Mouse (Mus musculus) MEL (cell line): ENCODE measurements at regions not wholly inside any gene's neighbourhood (a gene's known extent, or its start where the extent isn't known, plus 50 kb on each side); places are given as distances from the start of the nearest gene placed in this dataset.

ENCODE experiments used
- DNase-seq: peaks from one replicate; pipeline ENCODE4 v3.0.0; 2011; ENCODE audit warnings: low read depth, low spot score
- H3K27ac ChIP-seq: 2 replicates; pipeline ENCODE4 v1.5.1; 2012; ENCODE audit warnings: low read depth, mild to moderate bottlenecking, control low read depth, low read length, moderate library complexity; ENCODE audit not compliant: control insufficient read depth
- H3K27me3 ChIP-seq, 2 experiments: fragments of 150-350 bp in 1 of 2; sonication (generic) in 1 of 2; 2 replicates each; pipeline ENCODE4 v1.6.1; 2012; ENCODE audit warnings: low read length in 2 of 2, mild to moderate bottlenecking in 2 of 2, improper control_type of control experiment in 1 of 2, moderate library complexity in 1 of 2; ENCODE audit not compliant: insufficient read depth in 2 of 2, control insufficient read depth in 1 of 2
- H3K36me3 ChIP-seq, 2 experiments: 2 replicates each; pipeline ENCODE4 v1.6.1; 2012 to 2014; ENCODE audit warnings: low read length in 2 of 2, improper control_type of control experiment in 1 of 2, inconsistent platforms in 1 of 2, mild to moderate bottlenecking in 1 of 2; ENCODE audit not compliant: insufficient read depth in 2 of 2, control insufficient read depth in 1 of 2
- H3K4me1 ChIP-seq, 2 experiments: fragments of 150-350 bp in 1 of 2; sonication (generic) in 1 of 2; 2 replicates each; pipeline ENCODE4 v1.6.1; 2012; ENCODE audit warnings: low read length in 2 of 2, improper control_type of control experiment in 1 of 2, mild to moderate bottlenecking in 1 of 2; ENCODE audit not compliant: insufficient read depth in 2 of 2, control insufficient read depth in 1 of 2
- H3K4me3 ChIP-seq, 2 experiments: fragments of 150-350 bp in 1 of 2; sonication (generic) in 1 of 2; 2 replicates each; pipeline ENCODE4 v1.5.1; 2012; ENCODE audit warnings: low read depth in 2 of 2, low read length in 2 of 2, mild to moderate bottlenecking in 2 of 2, moderate library complexity in 2 of 2, control low read depth in 1 of 2, improper control_type of control experiment in 1 of 2; ENCODE audit not compliant: control insufficient read depth in 1 of 2, insufficient read depth in 1 of 2
- H3K79me2 ChIP-seq: 2 replicates; pipeline ENCODE4 v1.6.1; 2012; ENCODE audit warnings: mild to moderate bottlenecking, low read length, moderate library complexity; ENCODE audit not compliant: control insufficient read depth, poor library complexity, insufficient read depth
- H3K9ac ChIP-seq: 2 replicates; pipeline ENCODE4 v1.6.1; 2012; ENCODE audit warnings: low read depth, mild to moderate bottlenecking, control low read depth, low read length, moderate library complexity; ENCODE audit not compliant: control insufficient read depth, poor library complexity, severe bottlenecking
- H3K9me3 ChIP-seq: fragments of 150-350 bp; sonication (generic); replicated peaks from 2 replicates; pipeline ENCODE4 v1.6.1; 2012; ENCODE audit warnings: mild to moderate bottlenecking, low read length, improper control_type of control experiment, moderate library complexity; ENCODE audit not compliant: insufficient read depth
- BHLHE40 ChIP-seq: IDR thresholded peaks from 2 replicates; pipeline ENCODE4 v1.6.1; 2012; ENCODE audit warnings: low read depth, mild to moderate bottlenecking, inconsistent platforms, low read length, improper control_type of control experiment, borderline replicate concordance
- CHD1 ChIP-seq: IDR thresholded peaks from 2 replicates; pipeline ENCODE4 v1.6.1; 2012; ENCODE audit warnings: low read depth, mild to moderate bottlenecking, inconsistent platforms, low read length, improper control_type of control experiment
- CHD2 ChIP-seq: IDR thresholded peaks from 2 replicates; pipeline ENCODE4 v1.6.1; 2011; ENCODE audit warnings: low read length, improper control_type of control experiment
- CTCF ChIP-seq, 3 experiments: IDR thresholded peaks in 2 of 3; conservative IDR thresholded peaks in 1 of 3; 2 replicates each; pipeline ENCODE4 v1.5.1; 2011 to 2012; ENCODE audit warnings: low read length in 3 of 3, low read depth in 2 of 3, mild to moderate bottlenecking in 2 of 3, improper control_type of control experiment in 1 of 3, inconsistent platforms in 1 of 3, mixed read lengths in 1 of 3, moderate library complexity in 1 of 3; ENCODE audit not compliant: control insufficient read depth in 1 of 3, insufficient read depth in 1 of 3, poor library complexity in 1 of 3, severe bottlenecking in 1 of 3
- E2F4 ChIP-seq: IDR thresholded peaks from 2 replicates; pipeline ENCODE4 v1.6.1; 2011; ENCODE audit warnings: low read depth, low read length, improper control_type of control experiment, borderline replicate concordance
- EP300 ChIP-seq, 2 experiments: IDR thresholded peaks; 2 replicates each; pipeline ENCODE4 v1.6.1; 2011; ENCODE audit warnings: improper control_type of control experiment in 2 of 2, low read length in 2 of 2, low read depth in 1 of 2, mild to moderate bottlenecking in 1 of 2
- GATA1 ChIP-seq: IDR thresholded peaks from 2 replicates; pipeline ENCODE4 v1.6.1; 2011; ENCODE audit warnings: low read depth, low read length, improper control_type of control experiment
- JUND ChIP-seq: IDR thresholded peaks from 2 replicates; pipeline ENCODE4 v1.6.1; 2011; ENCODE audit warnings: low read depth, mild to moderate bottlenecking, improper control_type of control experiment, low read length
- KAT2A ChIP-seq: conservative IDR thresholded peaks from 2 replicates; pipeline ENCODE4 v1.6.1; 2012; ENCODE audit warnings: low read depth, low read length, improper control_type of control experiment, inconsistent platforms
- MAX ChIP-seq: IDR thresholded peaks from 2 replicates; pipeline ENCODE4 v1.6.1; 2011; ENCODE audit warnings: low read length, improper control_type of control experiment
- MAZ ChIP-seq: IDR thresholded peaks from 2 replicates; pipeline ENCODE4 v1.6.1; 2012; ENCODE audit warnings: low read depth, mild to moderate bottlenecking, inconsistent platforms, low read length, improper control_type of control experiment
- MEF2A ChIP-seq: IDR thresholded peaks from 2 replicates; pipeline ENCODE4 v1.6.1; 2014; ENCODE audit warnings: low read depth, mild to moderate bottlenecking, inconsistent platforms, low read length, improper control_type of control experiment; ENCODE audit not compliant: poor library complexity, insufficient replicate concordance, severe bottlenecking; ENCODE audit errors: extremely low read depth
- MXI1 ChIP-seq: IDR thresholded peaks from 2 replicates; pipeline ENCODE4 v1.6.1; 2011; ENCODE audit warnings: mild to moderate bottlenecking, low read depth, low read length, improper control_type of control experiment
- MYB ChIP-seq: IDR thresholded peaks from 2 replicates; pipeline ENCODE4 v1.6.1; 2011; ENCODE audit warnings: mild to moderate bottlenecking, low read depth, low read length, improper control_type of control experiment
- MYC ChIP-seq: IDR thresholded peaks from 2 replicates; pipeline ENCODE4 v1.6.1; 2011; ENCODE audit warnings: low read depth, mild to moderate bottlenecking, low read length, improper control_type of control experiment, moderate library complexity
- NELFE ChIP-seq: IDR thresholded peaks from 2 replicates; pipeline ENCODE4 v1.6.1; 2011; ENCODE audit warnings: low read depth, low read length, improper control_type of control experiment
- NRF1 ChIP-seq: IDR thresholded peaks from 2 replicates; pipeline ENCODE4 v1.6.1; 2014; ENCODE audit warnings: low read depth, mild to moderate bottlenecking, inconsistent platforms, low read length, improper control_type of control experiment, moderate library complexity; ENCODE audit not compliant: poor library complexity, insufficient read depth, severe bottlenecking
- POLR2AphosphoS2 ChIP-seq: IDR thresholded peaks from 2 replicates; pipeline ENCODE4 v1.6.1; 2011; ENCODE audit warnings: low read length, improper control_type of control experiment
- POLR2AphosphoS5 ChIP-seq: IDR thresholded peaks from 2 replicates; pipeline ENCODE4 v1.6.1; 2012; ENCODE audit warnings: low read depth, borderline replicate concordance, mild to moderate bottlenecking, inconsistent platforms, low read length, moderate library complexity, mixed read lengths
- RAD21 ChIP-seq: IDR thresholded peaks from 2 replicates; pipeline ENCODE4 v1.6.1; 2011; ENCODE audit warnings: mild to moderate bottlenecking, low read depth, low read length, improper control_type of control experiment
- RCOR1 ChIP-seq: IDR thresholded peaks from 2 replicates; pipeline ENCODE4 v1.6.1; 2012; ENCODE audit warnings: low read depth, mild to moderate bottlenecking, inconsistent platforms, low read length, improper control_type of control experiment
- SIN3A ChIP-seq: IDR thresholded peaks from 2 replicates; pipeline ENCODE4 v1.6.1; 2012; ENCODE audit warnings: low read length, improper control_type of control experiment, inconsistent platforms
- TAL1 ChIP-seq: IDR thresholded peaks from 2 replicates; pipeline ENCODE4 v1.6.1; 2012; ENCODE audit warnings: mild to moderate bottlenecking, inconsistent platforms, low read length, moderate library complexity, mixed read lengths
- TBP ChIP-seq: IDR thresholded peaks from 2 replicates; pipeline ENCODE4 v1.8.0; 2011; ENCODE audit warnings: low read depth, low read length, improper control_type of control experiment
- TCF12 ChIP-seq: IDR thresholded peaks from 2 replicates; pipeline ENCODE4 v1.6.1; 2014; ENCODE audit warnings: low read depth, mild to moderate bottlenecking, inconsistent platforms, low read length, improper control_type of control experiment, moderate library complexity
- UBTF ChIP-seq: IDR thresholded peaks from 2 replicates; pipeline ENCODE4 v1.6.1; 2012; ENCODE audit warnings: low read depth, mild to moderate bottlenecking, inconsistent platforms, low read length, improper control_type of control experiment, moderate library complexity, borderline replicate concordance; ENCODE audit not compliant: insufficient read depth
- USF1 ChIP-seq: IDR thresholded peaks from 2 replicates; pipeline ENCODE4 v1.6.1; 2014; ENCODE audit warnings: low read depth, mild to moderate bottlenecking, inconsistent platforms, low read length, improper control_type of control experiment, moderate library complexity
- USF2 ChIP-seq, 2 experiments: IDR thresholded peaks; 2 replicates each; pipeline ENCODE4 v1.6.1; 2011 to 2012; ENCODE audit warnings: improper control_type of control experiment in 2 of 2, low read length in 2 of 2, borderline replicate concordance in 1 of 2, inconsistent platforms in 1 of 2, low read depth in 1 of 2, mild to moderate bottlenecking in 1 of 2; ENCODE audit not compliant: insufficient read depth in 1 of 2
- ZMIZ1 ChIP-seq: IDR thresholded peaks from 2 replicates; pipeline ENCODE4 v1.6.1; 2012; ENCODE audit warnings: low read depth, mild to moderate bottlenecking, inconsistent platforms, low read length, improper control_type of control experiment, moderate library complexity
- ZNF384 ChIP-seq: IDR thresholded peaks from 2 replicates; pipeline ENCODE4 v1.6.1; 2012; ENCODE audit warnings: low read depth, mild to moderate bottlenecking, inconsistent platforms, low read length, improper control_type of control experiment

DNA sequence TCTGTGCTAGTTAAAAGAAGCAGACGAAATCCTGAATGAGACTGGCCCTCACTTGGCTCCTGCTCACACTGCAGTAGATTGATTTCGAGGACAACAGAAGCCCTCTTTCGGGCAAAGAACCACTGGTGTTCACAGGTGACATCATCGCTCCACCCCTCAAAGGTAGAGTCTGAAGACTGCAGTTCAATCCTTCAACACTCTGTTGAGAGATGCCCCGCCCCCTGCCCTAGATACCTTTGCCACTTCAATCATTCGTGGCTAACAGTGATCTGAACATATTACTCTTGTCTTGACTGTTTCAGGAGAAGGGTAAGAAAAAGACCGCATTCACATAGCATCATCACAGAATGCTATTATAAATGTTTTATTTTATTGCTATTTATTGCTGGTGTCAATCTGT is 205.5 kb upstream of the Gadl1 start:
- no peak for DNase-seq
- no peak overlapping the region for H3K27ac ChIP-seq
- TF ChIP-seq USF2 (IDR thresholded peaks at IDR 0.05; ENCODE audit: borderline replicate concordance in 1 of 2, insufficient read depth in 1 of 2, low read depth in 1 of 2, low read length in 2 of 2) (no peak), ZMIZ1 (no peak), RCOR1 (no peak), TAL1 (no peak), CTCF (IDR thresholded peaks at IDR 0.05 in 2 of 3, conservative IDR thresholded peaks at IDR 0.05 in 1 of 3; ENCODE audit: control insufficient read depth in 1 of 3, insufficient read depth in 1 of 3, low read depth in 2 of 3, low read length in 3 of 3, poor library complexity in 1 of 3, severe bottlenecking in 1 of 3) (no peak), NELFE (no peak), EP300 (IDR thresholded peaks at IDR 0.05; ENCODE audit: low read depth in 1 of 2, low read length in 2 of 2) (no peak), MAX (no peak), ZNF384 (no peak), CHD1 (no peak), UBTF (no peak), POLR2AphosphoS5 (no peak), MXI1 (no peak), RAD21 (no peak), POLR2AphosphoS2 (no peak), NRF1 (no peak), SIN3A (no peak), MEF2A (no peak), BHLHE40 (no peak)
- H3K27me3 ChIP-seq, result no peaks in the 10 kb centered on the region
- no peaks in the 10 kb centered on the region for H3K36me3 ChIP-seq
- no peak overlapping the region for H3K9ac ChIP-seq
- H3K4me3 ChIP-seq, result no peak overlapping the region
- no peaks in the 10 kb centered on the region for H3K4me1 ChIP-seq
- H3K9me3 ChIP-seq, result no peaks in the 10 kb centered on the region
- no peaks in the 10 kb centered on the region for H3K79me2 ChIP-seq

DNA sequence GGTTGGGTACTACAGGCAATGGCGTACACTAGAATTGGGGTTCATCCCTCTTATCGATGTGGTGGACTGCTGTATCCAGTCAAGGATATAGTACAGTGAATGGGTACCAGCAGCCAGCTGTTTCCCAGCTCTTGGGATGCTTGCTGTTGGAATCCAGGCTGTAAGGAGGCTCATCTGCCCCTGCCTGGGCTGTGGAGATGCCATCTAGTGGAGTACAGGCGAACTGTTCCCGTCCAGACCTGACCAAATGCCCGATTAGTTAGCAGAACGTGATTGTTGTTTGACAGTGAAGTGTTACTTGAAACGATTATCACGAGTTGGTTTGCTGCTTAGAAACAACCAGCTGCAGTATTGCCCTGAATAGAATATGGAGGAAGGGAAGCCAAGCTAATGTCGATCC is 205.0 kb upstream of the Gadl1 start:
- H3K27me3 ChIP-seq, result no peaks in the 10 kb centered on the region
- no peak for DNase-seq
- TF ChIP-seq CHD1 (no peak), SIN3A (no peak), GATA1 (no peak), MAZ (no peak), BHLHE40 (no peak), USF2 (IDR thresholded peaks at IDR 0.05; ENCODE audit: borderline replicate concordance in 1 of 2, insufficient read depth in 1 of 2, low read depth in 1 of 2, low read length in 2 of 2) (no peak), E2F4 (no peak), MYC (no peak), MEF2A (no peak), MYB (no peak), CHD2 (no peak), MAX (no peak), ZMIZ1 (no peak), KAT2A (no peak), JUND (no peak), USF1 (no peak), NELFE (no peak), TBP (no peak), CTCF (IDR thresholded peaks at IDR 0.05 in 2 of 3, conservative IDR thresholded peaks at IDR 0.05 in 1 of 3; ENCODE audit: control insufficient read depth in 1 of 3, insufficient read depth in 1 of 3, low read depth in 2 of 3, low read length in 3 of 3, poor library complexity in 1 of 3, severe bottlenecking in 1 of 3) (no peak), TCF12 (no peak)
- TF ChIP-seq, all 39 proteins: peak for 0
- Histone ChIP-seq H3K4me1 (no peaks in the 10 kb centered on the region), H3K36me3 (no peaks in the 10 kb centered on the region), H3K9me3 (no peaks in the 10 kb centered on the region), H3K79me2 (no peaks in the 10 kb centered on the region), H3K9ac (no peak overlapping the region), H3K4me3 (no peak overlapping the region), H3K27ac (no peak overlapping the region)
